Mouse (Mus musculus) neural tube, embryonic 13.5 days (tissue): ENCODE results near the gene Gstp1. TPM values are rescaled to one million over a fixed set of nuclear protein-coding genes. Genes with fewer than 3 reads are reported as not detected.
A peak's percentile ranks its signal among the peaks of the same experiment; 100 is the strongest.

Experiments
- ATAC-seq: fragments of 200-750 bp; cut with Nextera tagmentation; 2 replicates; pipeline ENCODE4 v1.8.0; 2017; ENCODE audit warnings: low read depth, mild to moderate bottlenecking, moderate TSS enrichment, moderate library complexity
- H3K27ac ChIP-seq: fragments of 300-500 bp; sonication (generic); replicated peaks from 2 replicates; pipeline ENCODE4 v1.5.1; 2015; ENCODE audit warnings: moderate library complexity, mild to moderate bottlenecking, inconsistent platforms
- H3K27me3 ChIP-seq: fragments of 300-500 bp; sonication (generic); 2 replicates; pipeline ENCODE4 v1.6.1; 2015; ENCODE audit warnings: mild to moderate bottlenecking, inconsistent platforms
- H3K36me3 ChIP-seq: fragments of 300-500 bp; sonication (generic); 2 replicates; pipeline ENCODE4 v1.6.1; 2015; ENCODE audit warnings: mild to moderate bottlenecking, inconsistent platforms
- H3K4me1 ChIP-seq: fragments of 300-500 bp; sonication (generic); replicated peaks from 2 replicates; pipeline ENCODE4 v1.6.1; 2015; ENCODE audit warnings: inconsistent platforms
- H3K4me2 ChIP-seq: fragments of 300-500 bp; sonication (generic); 2 replicates; pipeline ENCODE4 v1.6.1; 2015; ENCODE audit warnings: inconsistent platforms, mild to moderate bottlenecking, moderate library complexity
- H3K4me3 ChIP-seq: fragments of 300-500 bp; sonication (generic); 2 replicates; pipeline ENCODE4 v1.5.1; 2015; ENCODE audit warnings: mild to moderate bottlenecking, inconsistent platforms
- H3K9ac ChIP-seq: fragments of 300-500 bp; sonication (generic); 2 replicates; pipeline ENCODE4 v1.6.1; 2015; ENCODE audit warnings: moderate library complexity, mild to moderate bottlenecking, inconsistent platforms
- H3K9me3 ChIP-seq: fragments of 300-500 bp; sonication (generic); 2 replicates; pipeline ENCODE4 v1.6.1; 2016; ENCODE audit warnings: inconsistent platforms
- WGBS: fragments of 180-500 bp; shearing (Covaris S2); methylation state at CpG from one replicate; pipeline ENCODE4 v1.1.7; 2015; 5-methylcytosine and 5-hydroxymethylcytosine counted together
- polyA plus RNA-seq: library from polyadenylated mRNA; unstranded; fragments of >200 nt; fragmentation: Nextera tagmentation; extraction: Ambion mirVana; gene quantifications from 2 replicates; pipeline ENCODE4 v1.2.1, GENCODE M21; 2015

Gene Gstp1
- polyA plus RNA-seq, 1 experiment from 2014 or later: 433 TPM

DNA sequence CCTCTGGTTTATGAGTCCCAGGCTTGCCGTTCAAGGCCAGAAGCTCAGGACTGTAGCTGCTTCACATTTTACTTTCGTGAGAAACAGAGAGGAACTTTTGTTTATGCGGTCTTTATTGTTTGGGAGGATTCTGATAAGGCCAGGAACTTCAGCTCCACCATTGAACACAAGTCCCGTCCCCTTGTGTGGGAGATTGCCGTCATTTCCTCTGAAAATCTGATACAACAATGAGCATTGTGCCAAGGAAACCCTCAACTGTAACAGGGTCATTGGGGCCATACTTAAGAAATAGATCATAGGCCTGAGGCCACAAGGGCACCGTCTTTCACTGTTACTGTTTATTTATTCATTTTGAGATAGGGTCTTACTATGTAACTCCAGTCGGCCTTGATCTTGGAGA, 14.6 kb downstream of the Gstp1 start:
- Histone ChIP-seq H3K36me3 (no peaks in the 10 kb centered on the region), H3K4me3 (no peak overlapping the region), H3K27ac (no peak overlapping the region), H3K4me1 (no peaks in the 10 kb centered on the region; the same call in 1 of the 2 replicates), H3K9me3 (no peaks in the 10 kb centered on the region), H3K9ac (no peak overlapping the region), H3K4me2 (no peak overlapping the region), H3K27me3 (no peaks in the 10 kb centered on the region)
- 81% methylated on average over 7 of the region's 7 CpGs for WGBS
- no peak for ATAC-seq

DNA sequence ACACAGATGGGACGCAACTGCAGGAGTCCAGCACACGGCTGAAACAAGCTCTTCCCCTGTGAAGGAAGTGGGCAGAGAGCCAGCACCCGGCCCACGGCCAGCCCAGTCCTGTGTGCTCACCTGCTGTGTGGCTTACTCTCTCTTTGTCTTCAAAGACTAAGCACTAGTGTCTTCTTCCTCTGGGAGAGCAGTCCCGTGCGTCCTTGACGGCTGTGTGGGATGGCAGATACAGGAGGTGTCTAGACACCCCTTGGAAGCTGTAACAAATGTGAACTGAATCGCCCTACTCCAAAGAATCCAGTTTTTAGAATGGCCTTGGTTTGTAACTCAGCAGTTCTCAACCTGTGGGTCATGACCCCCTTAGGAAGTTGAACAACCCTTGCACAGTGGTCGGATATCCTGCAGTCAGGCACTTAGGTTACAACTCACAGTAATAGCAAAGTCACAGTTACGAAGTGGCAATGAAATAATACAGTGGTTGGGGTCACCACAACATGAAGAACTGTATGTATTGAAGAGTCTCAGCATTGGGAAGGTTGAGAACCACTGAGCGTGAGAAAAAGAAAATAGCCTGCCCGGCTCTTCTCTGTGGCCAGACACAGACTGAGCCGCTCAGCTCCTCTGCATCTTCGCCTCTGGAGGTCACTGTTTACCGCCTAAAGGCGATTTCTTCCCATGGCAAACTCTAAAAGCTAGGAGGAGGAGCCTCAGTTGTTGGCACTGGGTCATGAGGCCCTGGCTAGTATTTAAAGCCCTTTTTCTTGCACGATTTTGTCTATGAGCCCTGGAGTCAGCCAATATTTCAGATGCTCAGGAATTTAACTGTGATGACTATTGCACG, 18.8 kb downstream of the Gstp1 start:
- peak; percentile 82 for ATAC-seq
- Histone ChIP-seq H3K27me3 (no peaks in the 10 kb centered on the region), H3K9me3 (no peaks in the 10 kb centered on the region), H3K9ac (0 out of 2 replicates have a peak overlapping the region, but pooled peaks have one; percentile 38), H3K36me3 (no peaks in the 10 kb centered on the region), H3K4me1 (no peaks in the 10 kb centered on the region; the same call in 1 of the 2 replicates), H3K27ac (no peak overlapping the region), H3K4me2 (no peak overlapping the region), H3K4me3 (no peak overlapping the region)
- 31% methylated on average over 18 of the region's 18 CpGs for WGBS

DNA sequence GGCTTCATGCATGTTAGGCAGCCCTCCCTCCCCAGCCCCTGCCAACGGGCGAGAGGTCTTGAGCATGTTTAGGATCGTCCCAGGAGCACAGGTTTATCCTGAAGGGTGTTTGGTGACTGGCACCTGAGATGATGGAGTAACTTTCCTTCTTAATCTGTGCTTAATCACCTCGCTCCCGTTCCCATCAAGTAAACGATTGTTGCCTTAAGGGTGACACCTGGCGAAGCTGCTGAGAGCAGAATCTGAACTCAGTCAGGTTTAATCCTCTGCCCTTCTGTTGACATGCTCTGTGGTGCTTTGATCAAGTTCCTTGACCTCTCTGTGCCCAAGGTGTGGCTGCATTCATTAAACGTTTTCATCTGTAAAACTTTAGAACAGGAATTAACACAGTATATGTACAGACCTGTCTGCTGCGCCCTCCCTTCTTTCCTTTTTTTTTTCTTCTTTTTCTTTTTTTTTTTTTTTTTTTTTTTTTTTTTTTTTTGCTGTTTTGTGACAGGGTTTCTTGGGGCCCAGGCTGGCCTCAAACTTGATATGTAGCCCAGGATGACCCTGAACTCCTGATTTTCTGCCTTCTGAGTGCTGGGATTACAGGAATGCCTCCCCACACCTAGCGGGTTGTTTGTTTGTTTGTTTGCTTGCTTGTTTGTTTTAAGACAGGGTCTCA, 19.7 kb downstream of the Gstp1 start:
- H3K4me3 ChIP-seq: no peak overlapping the region
- WGBS: 74% methylated on average over 10 of the region's 10 CpGs
- H3K9me3 ChIP-seq: no peaks in the 10 kb centered on the region
- ATAC-seq: no peak
- H3K9ac ChIP-seq: 0 out of 2 replicates have a peak overlapping the region, but pooled peaks have one; percentile 26
- H3K4me1 ChIP-seq: peaks cover 5% of the 10 kb centered on the region; the same call in 1 of the 2 replicates
- H3K36me3 ChIP-seq: no peaks in the 10 kb centered on the region
- H3K27me3 ChIP-seq: no peaks in the 10 kb centered on the region
- no peak overlapping the region for H3K27ac ChIP-seq
- no peak overlapping the region for H3K4me2 ChIP-seq

- Histone ChIP-seq H3K36me3 (peaks cover 4% of the 10 kb centered on the region; the same call in 1 of the 2 replicates), H3K27me3 (no peaks in the 10 kb centered on the region), H3K4me2 (no peak overlapping the region), H3K27ac (no peak overlapping the region), H3K4me3 (no peak overlapping the region), H3K9ac (0 out of 2 replicates have a peak overlapping the region, but pooled peaks have one; percentile 5), H3K4me1 (peaks cover 20% of the 10 kb centered on the region), H3K9me3 (no peaks in the 10 kb centered on the region)
- 64% methylated on average over 5 of the region's 5 CpGs for WGBS
- ATAC-seq: no peak
Measured at GRCm38 (mm10) chr19:4015635-4016034, 22.1 kb downstream of the Gstp1 start.

- Histone ChIP-seq H3K4me3 (no peak overlapping the region), H3K27me3 (no peaks in the 10 kb centered on the region), H3K4me1 (peaks cover 20% of the 10 kb centered on the region), H3K27ac (no peak overlapping the region), H3K9me3 (no peaks in the 10 kb centered on the region), H3K36me3 (peaks cover 11% of the 10 kb centered on the region), H3K9ac (no peak overlapping the region), H3K4me2 (no peak overlapping the region)
- ATAC-seq: no peak
Measured at GRCm38 (mm10) chr19:4014802-4015201, 23.0 kb downstream of the Gstp1 start.

GRCm38 (mm10) chr19:4013066-4013465, 24.7 kb downstream of the Gstp1 start:
- Histone ChIP-seq H3K9me3 (no peaks in the 10 kb centered on the region), H3K36me3 (peaks cover 29% of the 10 kb centered on the region), H3K27ac (no peak overlapping the region), H3K9ac (peak overlapping the region; percentile 44), H3K27me3 (no peaks in the 10 kb centered on the region), H3K4me3 (peak overlapping the region; percentile 79), H3K4me2 (peak overlapping the region; percentile 47), H3K4me1 (peaks cover 20% of the 10 kb centered on the region)
- ATAC-seq: no peak; the same call in 1 of the 2 replicates
- WGBS: 21% methylated on average over 9 of the region's 9 CpGs

DNA sequence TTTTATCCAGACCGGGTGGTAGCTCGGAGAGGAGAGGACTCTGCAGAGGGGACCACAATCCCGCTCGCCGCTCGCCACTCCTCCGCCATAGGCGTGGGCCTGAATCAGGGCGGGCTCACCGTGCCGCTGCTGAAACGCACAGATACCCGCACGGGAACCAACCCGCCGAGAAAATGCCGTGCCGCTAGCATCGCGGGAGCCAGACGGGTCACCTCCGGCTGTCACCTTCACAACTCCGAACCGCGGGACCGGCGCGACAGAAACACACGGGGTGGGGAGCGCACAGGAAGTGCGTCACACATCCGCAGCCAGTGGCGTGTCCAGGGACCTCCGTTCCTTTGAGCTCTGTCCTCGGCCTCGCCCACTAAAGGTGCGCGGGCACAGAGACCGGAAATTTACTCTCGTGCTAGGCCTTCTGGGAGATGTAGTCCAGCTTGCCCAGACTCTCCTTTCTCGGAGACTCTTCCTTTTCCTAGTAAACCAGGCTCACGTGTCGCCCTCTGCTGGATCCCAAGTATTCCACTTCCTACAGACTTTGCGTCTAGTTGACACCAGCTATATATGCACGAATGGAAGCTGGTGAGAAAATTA, 25.3 kb downstream of the Gstp1 start, which contains the start of gene Ndufv1:
TSS of gene Ndufv1 (minus strand) at position 375 of the 591 bp plus-strand sequence.
- Histone ChIP-seq H3K27ac (peak within 1 kb of the TSS; percentile 73), H3K36me3 (peaks cover 34% of the 10 kb centered on the region), H3K4me2 (peak within 1 kb of the TSS; percentile 61), H3K9me3 (no peaks in the 10 kb centered on the region), H3K4me1 (peaks cover 20% of the 10 kb centered on the region), H3K27me3 (no peaks in the 10 kb centered on the region), H3K9ac (peak within 1 kb of the TSS; percentile 80), H3K4me3 (peak within 1 kb of the TSS; percentile 79)
- WGBS: under 1% methylated on average over 45 of the region's 45 CpGs
- peak; percentile 99 for ATAC-seq

DNA sequence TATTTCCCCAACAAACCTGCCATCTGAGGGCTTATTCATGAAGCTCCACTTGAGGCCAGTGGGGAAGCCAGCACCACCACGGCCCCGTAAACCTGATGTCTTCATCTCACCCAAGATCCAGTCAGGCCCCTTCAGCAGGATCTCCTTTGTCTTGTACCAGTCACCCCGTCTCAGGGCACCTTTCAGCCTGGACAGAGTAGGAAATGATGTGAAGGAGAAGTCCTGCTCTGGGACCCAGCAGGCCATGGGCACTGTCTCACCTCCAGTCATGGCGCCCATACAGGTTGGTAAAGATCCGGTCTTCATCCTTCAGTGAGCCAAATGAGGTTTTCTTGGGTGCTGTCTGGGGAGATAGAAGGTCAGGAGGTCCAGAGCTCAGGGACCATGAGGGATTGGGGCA, 26.7 kb downstream of the Gstp1 start:
- Histone ChIP-seq H3K9me3 (no peaks in the 10 kb centered on the region), H3K4me3 (no peak overlapping the region; the same call in 1 of the 2 replicates), H3K4me2 (no peak overlapping the region), H3K4me1 (peaks cover 20% of the 10 kb centered on the region), H3K9ac (no peak overlapping the region; the same call in 1 of the 2 replicates), H3K36me3 (peaks cover 49% of the 10 kb centered on the region), H3K27ac (no peak overlapping the region), H3K27me3 (no peaks in the 10 kb centered on the region)
- no peak for ATAC-seq
- WGBS: 94% methylated on average over 5 of the region's 5 CpGs

- no peaks in the 10 kb centered on the region for H3K9me3 ChIP-seq
- no peak overlapping the region for H3K4me3 ChIP-seq
- no peak for ATAC-seq
- H3K4me1 ChIP-seq: peaks cover 13% of the 10 kb centered on the region
- no peaks in the 10 kb centered on the region for H3K27me3 ChIP-seq
- peaks cover 59% of the 10 kb centered on the region for H3K36me3 ChIP-seq
- 93% methylated on average over 8 of the region's 8 CpGs for WGBS
- H3K4me2 ChIP-seq: no peak overlapping the region
- no peak overlapping the region for H3K9ac ChIP-seq
- no peak overlapping the region for H3K27ac ChIP-seq
Measured at GRCm38 (mm10) chr19:4005971-4006370, 31.8 kb downstream of the Gstp1 start.

- 92% methylated on average over 9 of the region's 9 CpGs for WGBS
- H3K9me3 ChIP-seq: no peaks in the 10 kb centered on the region
- H3K27ac ChIP-seq: no peak overlapping the region
- H3K4me1 ChIP-seq: peaks cover 13% of the 10 kb centered on the region
- H3K36me3 ChIP-seq: peaks cover 53% of the 10 kb centered on the region
- no peak overlapping the region for H3K4me2 ChIP-seq
- H3K4me3 ChIP-seq: no peak overlapping the region
- ATAC-seq: no peak
- H3K27me3 ChIP-seq: no peaks in the 10 kb centered on the region
- H3K9ac ChIP-seq: no peak overlapping the region
Measured at GRCm38 (mm10) chr19:4005091-4005490, 32.7 kb downstream of the Gstp1 start.

GRCm38 (mm10) chr19:4004331-4004730, 33.5 kb downstream of the Gstp1 start:
- Histone ChIP-seq H3K27ac (no peak overlapping the region), H3K4me3 (no peak overlapping the region), H3K27me3 (no peaks in the 10 kb centered on the region), H3K4me1 (peaks cover 19% of the 10 kb centered on the region), H3K9me3 (no peaks in the 10 kb centered on the region), H3K36me3 (peaks cover 45% of the 10 kb centered on the region), H3K4me2 (no peak overlapping the region), H3K9ac (no peak overlapping the region)
- ATAC-seq: no peak
- WGBS: 90% methylated on average over 15 of the region's 15 CpGs

GRCm38 (mm10) chr19:4003641-4004040, 34.1 kb downstream of the Gstp1 start:
- WGBS: 81% methylated on average over 12 of the region's 12 CpGs

More at GRCm38 (mm10) chr19:4003641-4004040, 34.1 kb downstream of the Gstp1 start:
- peaks cover 38% of the 10 kb centered on the region for H3K36me3 ChIP-seq
- no peak overlapping the region for H3K27ac ChIP-seq
- H3K27me3 ChIP-seq: no peaks in the 10 kb centered on the region
- H3K4me3 ChIP-seq: no peak overlapping the region
- no peaks in the 10 kb centered on the region for H3K9me3 ChIP-seq
- H3K9ac ChIP-seq: no peak overlapping the region
- no peak overlapping the region for H3K4me2 ChIP-seq
- no peak for ATAC-seq
- H3K4me1 ChIP-seq: peaks cover 20% of the 10 kb centered on the region
